Mouse (Mus musculus): Measurements from ENCODE around the gene Clpx. TPM values are rescaled to one million over a fixed set of nuclear protein-coding genes. Genes with fewer than 3 reads are reported as not detected.

The Clpx gene
- total RNA-seq, 2 experiments from 2014 or later = 90.7 to 99.9 TPM

Other genes starting within 250 kb of the Clpx start
- 10 to 100 TPM in 1 of 2 experiments, 1 to 10 TPM in 1; 8.6 to 10.5 TPM for gene Igdcc4, start 192.8 kb upstream of the Clpx start, total RNA-seq (2021)
- gene Igdcc3, start 153.1 kb upstream of the Clpx start, total RNA-seq (2021) = under 1 TPM; 0.22 to 0.24 TPM
- 1 to 10 TPM; 3.4 to 3.6 TPM for gene Parp16, start 98.9 kb upstream of the Clpx start, total RNA-seq (2021)
- 1 to 10 TPM; 6.2 to 6.6 TPM for gene Cilp, start 29.1 kb upstream of the Clpx start, total RNA-seq (2021)
- 10 to 100 TPM in 1 of 2 experiments, 1 to 10 TPM in 1; 9.6 to 11.3 TPM for gene Pdcd7, start 51.8 kb downstream of the Clpx start, total RNA-seq (2021)
- under 1 TPM; 0.33 to 0.37 TPM for gene Ubap1l, start 66.8 kb downstream of the Clpx start, total RNA-seq (2021)
- gene Kbtbd13, start 97.4 kb downstream of the Clpx start, total RNA-seq (2021) = 1 to 10 TPM; 1.2 to 1.4 TPM
- 10 to 100 TPM in 1 of 2 experiments, 1 to 10 TPM in 1; 9.7 to 11.6 TPM for gene Rasl12, start 104.2 kb downstream of the Clpx start, total RNA-seq (2021)
- gene Slc51b, start 128.7 kb downstream of the Clpx start, total RNA-seq (2021) = not detected
- gene Mtfmt, start 141.5 kb downstream of the Clpx start, total RNA-seq (2021) = 1 to 10 TPM; 6.9 to 7.1 TPM
- 10 to 100 TPM; 14.7 to 16.0 TPM for gene Spg21, start 166.7 kb downstream of the Clpx start, total RNA-seq (2021)
- not detected for gene Ankdd1a, start 225.9 kb downstream of the Clpx start, total RNA-seq (2021)

All from heart, postnatal 14 days (tissue).